Mouse (Mus musculus) cerebellum, postnatal 4 days (tissue): ENCODE results near the gene Atg5.
A peak's percentile ranks its signal among the peaks of the same experiment; 100 is the strongest.
"Not testable (repeated sequence)": the region's sequence is repeated elsewhere in the genome, so short reads cannot be mapped to it uniquely, and the experiment has no call there.

Experiments used
- DNase-seq, 2 experiments: peaks; one replicate each; pipeline ENCODE4 v3.0.0; 2022; ENCODE audit warnings: low spot score in 2 of 2, mixed read lengths in 1 of 2

The Atg5 gene

GRCm38 (mm10) chr10:44315276-44315675 is 47.1 kb downstream of the Atg5 start:
- DNase-seq = no peak

- DNase-seq = no peak
Measured at GRCm38 (mm10) chr10:44316280-44317270, 48.4 kb downstream of the Atg5 start.

DNA sequence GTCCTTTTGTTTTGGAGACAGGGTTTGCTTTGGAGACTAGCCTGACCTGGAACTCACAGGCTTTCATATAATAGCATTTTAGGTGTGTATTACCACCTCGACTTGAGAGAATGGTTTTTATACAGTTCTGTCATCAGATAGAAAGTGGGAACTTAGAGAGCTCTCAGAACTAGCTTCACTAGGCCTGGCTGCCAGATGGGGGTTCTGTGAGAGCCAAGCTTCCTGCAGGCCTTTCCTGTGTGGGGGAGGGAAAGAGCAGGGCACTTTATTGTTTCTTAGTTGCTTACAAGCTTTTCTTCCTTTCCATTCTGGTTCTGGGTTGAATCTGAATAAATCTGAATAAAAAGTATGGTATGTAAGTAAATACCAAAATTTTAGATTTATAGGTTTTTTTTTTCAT is 54.0 kb downstream of the Atg5 start:
- no peak for DNase-seq

DNA sequence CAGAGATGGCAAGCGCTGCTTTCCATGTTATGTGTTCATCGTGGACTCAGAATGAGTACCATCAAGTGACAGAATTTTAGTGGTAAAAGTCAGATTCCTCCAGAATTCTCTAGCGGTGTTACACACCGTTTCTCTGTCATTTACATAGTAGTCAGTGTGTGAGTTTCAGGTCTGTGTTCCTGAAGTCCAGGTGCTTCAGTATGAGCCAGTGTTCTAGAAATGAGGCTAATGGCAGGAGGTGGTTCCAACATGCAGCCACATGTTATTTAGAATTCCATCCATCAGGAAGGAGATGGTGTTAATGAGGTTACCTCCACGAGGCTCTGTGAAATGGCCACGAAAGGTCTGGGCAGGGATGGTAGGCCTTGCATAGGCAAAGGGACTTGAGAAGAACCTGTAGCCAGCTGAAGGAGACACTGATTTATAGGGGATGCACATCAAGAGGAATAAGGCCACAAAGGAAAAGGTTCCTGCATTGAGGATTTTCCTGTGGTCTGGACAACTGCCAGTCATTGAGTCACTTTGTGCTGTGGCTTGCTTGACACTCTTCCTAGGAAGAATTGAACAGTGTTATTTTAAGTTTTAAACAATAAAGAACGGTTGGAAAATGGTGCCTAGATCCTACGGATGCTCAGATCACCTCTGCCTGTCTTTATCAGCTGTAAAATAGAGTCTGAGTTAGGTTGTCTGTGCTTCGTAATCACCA is 55.1 kb downstream of the Atg5 start:
- DNase-seq = no peak

- no peak for DNase-seq
Measured at GRCm38 (mm10) chr10:44323836-44324235, 55.7 kb downstream of the Atg5 start.

DNA sequence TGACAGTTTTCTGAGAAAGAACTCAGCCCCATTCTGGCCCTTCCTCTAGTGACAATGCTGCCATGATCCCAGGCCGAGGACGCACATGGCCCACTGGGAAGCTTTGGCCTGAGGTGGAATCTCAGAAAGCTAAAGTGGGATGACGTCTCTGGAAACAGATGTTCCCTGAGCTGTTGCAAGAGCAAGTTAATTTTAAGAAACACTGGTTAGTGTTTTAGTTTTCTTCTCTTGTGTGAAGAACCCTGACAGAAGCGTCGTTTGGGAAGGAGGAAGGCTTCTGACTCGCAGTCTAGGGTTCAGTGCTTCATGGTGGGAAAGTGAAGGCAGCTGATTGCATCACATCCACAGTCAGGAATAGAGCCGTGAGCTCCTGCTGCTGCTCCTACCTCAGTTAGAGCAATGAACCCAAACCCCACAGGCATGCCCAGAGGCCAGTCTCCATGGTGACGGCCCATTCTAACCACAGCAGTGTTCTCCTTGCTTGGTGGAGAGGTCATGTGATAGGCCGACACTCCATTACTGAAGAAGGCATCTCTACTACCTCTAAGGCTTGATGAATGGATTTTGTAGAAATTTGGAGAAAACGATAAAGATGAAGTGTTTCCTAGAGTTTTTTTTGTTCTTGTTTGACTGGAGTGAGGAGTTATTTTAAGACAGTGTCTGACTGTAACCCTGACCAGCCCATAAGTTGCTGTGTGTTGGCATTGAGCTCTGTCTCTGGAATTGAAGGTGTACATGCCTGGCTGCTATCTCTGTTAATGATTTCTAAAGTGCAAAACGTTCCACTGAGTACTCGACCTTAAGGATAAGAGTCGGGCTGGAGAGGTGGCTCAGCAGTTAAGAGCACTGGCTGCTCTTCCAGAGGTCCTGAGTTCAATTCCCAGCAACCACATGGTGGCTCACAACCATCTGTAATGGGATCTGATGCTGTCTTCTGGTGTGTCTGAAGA is 57.7 kb downstream of the Atg5 start:
- no peak for DNase-seq

DNA sequence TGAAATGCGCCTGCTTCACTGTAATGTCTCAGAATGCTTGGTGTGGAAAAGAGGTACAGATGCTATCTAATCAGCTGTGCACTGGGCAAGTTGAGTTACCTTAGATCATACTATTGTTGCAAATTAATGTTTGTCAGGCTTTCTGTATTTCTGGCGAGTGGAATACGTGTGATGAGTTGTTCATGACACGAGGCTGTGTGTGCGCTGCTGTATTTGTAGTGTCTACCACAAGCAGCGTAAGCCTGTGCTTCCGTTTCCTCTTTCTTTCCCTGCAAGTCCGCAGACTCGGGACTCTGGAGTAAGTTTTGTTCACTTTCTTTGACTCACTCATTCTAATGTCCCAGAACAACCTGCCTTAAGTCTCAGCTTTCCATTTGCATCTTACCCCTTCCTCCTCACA is 58.9 kb downstream of the Atg5 start:
- DNase-seq = no peak

GRCm38 (mm10) chr10:44328347-44328746 is 60.2 kb downstream of the Atg5 start:
- DNase-seq = peak in 1 of 2 experiments; percentile 47

DNA sequence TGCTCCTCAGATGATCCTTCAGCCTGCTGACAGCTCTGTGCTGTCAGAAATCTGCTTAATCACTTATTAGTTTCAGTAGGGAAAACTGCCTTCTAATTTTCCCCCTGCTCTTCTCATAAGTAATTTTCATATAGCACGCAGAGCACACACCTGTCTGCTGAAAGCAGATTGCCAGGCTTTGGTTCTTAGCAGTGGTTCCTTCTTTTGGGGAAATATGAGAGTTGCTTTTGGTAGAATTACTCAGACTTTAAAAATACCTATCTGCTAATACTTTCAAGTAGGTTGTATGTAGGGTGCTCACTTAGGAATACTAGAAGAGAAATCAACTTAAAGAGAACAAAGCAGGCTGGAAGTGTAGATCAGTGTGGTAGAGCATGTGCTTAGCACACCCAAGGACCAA is 62.6 kb downstream of the Atg5 start:
- no peak for DNase-seq

- DNase-seq = no peak
Measured at GRCm38 (mm10) chr10:44331469-44331868, 63.3 kb downstream of the Atg5 start.

DNA sequence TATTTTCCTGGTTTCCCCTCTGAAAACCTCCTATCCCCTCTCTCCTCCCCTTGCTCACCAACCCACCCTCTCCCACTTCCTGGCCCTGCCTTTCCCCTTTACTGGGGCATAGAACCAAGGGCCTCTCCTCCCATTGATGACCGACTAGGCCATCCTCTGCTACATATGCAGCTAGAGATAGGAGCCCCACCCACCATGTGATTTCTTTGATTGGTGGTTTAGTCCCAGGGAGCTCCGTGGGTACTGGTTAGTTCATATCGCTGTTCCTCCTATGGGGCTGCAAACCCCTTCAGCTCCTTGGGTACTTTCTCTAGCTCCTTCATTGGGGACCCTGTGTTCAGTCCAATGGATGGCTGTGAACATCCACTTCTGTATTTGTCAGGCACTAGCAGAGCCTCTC is 64.5 kb downstream of the Atg5 start:
- DNase-seq = not testable (repeated sequence)

DNA sequence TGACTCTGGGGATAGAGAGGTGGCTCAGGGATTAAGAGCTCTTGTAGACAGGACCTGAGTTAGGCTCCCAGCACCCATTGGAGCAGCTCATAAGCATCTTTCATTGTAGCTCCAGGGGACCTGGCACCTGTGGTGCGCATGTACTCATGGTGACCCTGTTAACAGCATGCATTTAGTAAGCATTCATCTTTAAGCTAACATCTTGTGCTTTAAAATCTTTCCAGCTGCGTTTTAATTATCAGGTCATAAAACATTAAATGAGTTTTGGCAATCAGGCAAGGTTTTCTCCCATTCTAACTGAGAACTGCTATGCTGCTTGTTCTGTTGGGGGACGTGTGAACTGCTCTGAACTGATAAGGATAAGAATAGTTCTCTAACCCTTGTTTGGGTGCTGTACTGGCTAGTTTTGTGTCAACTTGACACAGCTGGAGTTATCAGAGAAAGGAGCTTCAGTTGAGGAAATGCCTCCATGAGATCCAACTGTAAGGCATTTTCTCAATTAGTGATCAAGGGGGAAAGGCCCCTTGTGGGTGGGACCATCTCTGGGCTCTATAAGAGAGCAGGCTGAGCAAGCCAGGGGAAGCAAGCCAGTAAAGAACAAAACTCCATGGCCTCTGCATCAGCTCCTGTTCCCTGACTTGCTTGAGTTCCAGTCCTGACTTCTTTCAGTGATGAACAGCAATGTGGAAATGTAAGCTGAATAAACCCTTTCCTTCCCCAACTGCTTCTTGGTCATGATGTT is 68.7 kb downstream of the Atg5 start:
- DNase-seq = not testable (repeated sequence)

- no peak for DNase-seq
Measured at GRCm38 (mm10) chr10:44338571-44338970, 70.4 kb downstream of the Atg5 start.

DNA sequence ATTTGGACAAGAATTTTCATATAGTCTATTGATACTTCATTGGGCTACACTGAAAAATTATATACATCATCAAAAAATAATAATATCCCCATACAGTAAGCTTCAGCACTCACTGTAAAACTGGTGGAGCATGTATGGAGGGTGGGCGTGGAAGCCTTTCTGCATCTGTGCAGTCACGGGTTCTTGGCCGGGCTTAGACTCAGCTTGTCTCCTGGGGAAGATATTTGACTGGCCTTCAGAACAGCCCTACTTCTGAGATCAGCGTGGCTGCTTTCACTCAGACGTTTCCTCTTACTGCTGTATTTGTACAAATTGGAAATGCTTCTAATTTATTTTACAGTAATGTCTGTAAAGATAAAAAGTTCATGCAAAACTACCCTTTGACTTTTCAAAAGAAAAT is 71.2 kb downstream of the Atg5 start:
- no peak for DNase-seq

DNA sequence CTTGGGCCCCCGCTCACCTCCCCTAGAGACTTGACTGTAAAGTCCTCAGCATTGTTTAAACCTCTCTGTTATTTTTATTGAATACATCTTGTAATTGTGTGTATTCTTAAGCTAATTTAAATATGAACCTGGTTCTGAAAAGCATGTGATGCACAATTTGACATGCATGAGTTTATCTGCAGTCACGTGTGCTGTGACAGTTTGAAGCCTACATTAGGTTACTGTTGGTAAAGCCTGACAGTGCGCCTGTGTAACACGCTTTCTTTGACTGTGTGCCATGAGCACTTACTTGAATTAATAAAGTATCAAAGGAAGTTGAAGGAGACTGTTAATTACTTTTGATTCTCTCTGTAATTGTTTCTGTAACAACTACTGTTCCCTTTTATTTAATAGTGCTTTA is 72.8 kb downstream of the Atg5 start:
- DNase-seq = no peak

- no peak for DNase-seq
Measured at GRCm38 (mm10) chr10:44341826-44342521, 73.8 kb downstream of the Atg5 start.

DNA sequence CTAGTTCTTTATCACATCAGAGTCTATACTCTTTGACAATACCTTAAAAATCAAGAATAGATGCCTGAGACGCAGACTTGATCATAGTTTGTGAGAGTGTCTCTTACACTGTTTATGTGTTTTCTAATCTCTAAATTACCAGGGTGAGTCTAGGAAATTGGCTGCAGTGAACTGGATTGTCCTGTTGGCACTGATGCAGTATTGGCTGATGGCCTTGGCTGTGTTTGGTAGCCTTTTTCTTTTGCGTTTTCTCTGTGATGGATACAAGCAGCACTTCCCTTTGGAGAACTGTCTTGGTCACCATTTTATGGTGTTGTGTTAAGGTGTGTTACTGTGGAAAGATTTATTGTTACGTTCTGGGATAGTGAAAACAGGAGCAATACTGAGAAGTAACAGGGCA is 75.2 kb downstream of the Atg5 start:
- no peak for DNase-seq

DNA sequence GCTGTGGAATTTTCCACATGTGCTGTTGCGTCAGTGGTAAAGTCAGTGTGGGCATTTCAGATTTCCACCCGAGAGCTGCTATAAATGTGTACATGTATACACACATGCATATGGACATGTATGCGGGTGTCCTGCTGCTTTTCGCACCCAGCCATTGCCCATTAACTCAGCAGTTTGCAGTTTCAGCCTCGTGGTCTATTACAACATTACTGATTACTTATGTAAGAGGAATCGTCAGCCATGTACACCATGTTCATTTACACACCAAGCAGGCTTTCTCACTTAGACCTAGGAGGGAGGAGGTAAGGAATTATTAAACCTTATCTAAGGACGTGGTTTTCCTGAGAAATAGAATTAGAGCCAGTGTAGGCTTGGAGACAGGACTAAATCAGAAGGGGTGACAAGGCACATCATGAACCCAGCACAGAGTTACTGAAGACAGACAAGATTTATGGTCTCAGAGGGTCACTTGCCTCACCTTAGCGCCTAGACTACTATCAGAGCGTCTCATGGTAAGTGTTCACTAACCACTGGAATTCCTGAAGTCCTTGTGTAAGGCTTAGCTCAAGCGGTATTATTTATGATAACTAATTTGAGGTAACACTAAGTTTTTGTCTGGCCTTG is 79.5 kb downstream of the Atg5 start:
- DNase-seq = no peak

DNA sequence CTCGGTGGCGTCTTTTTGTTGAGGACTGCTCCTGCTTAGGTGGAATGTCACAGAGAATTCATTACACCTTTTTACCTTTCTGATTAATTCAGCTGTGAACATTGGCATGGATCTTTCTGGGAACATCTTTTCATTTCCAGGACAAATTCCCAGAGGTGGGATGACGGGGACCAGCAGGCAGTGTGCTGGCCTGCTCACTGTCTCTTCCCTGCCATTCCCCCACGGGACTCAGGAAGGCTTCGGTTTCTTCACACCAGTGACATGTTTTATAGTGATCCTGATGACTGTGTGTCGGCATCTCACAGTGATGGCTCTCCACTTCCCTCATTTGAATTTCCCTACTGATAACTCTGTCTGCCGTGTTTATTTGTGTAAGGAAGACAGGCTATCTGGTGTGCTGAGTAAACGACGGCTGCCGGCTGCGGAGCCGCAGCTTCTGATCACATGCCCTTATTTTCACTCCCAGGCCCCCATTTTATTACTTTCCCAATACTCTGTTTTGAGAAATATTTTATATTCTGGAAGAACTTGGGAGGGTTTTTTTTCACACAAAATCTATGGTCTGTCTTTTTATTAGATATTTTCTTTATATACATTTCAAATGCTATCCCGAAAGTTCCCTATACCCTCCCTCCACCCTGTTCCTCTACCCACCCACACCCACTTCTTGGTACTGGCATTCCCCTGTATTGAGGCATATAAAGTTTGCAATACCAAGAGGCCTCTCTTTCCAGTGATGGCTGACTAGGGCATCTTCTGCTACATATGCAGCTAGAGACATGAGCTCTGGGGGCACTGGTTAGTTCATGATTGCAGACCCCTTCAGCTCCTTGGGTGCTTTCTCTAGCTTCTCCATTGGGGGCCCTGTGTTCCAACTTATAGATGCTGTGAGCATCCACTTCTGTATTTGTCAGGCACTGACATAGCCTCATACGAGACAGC is 80.6 kb downstream of the Atg5 start:
- DNase-seq = no peak
